Mouse (Mus musculus) G1E (cell line): ENCODE data around the gene Mical3. TPM values are rescaled to one million over a fixed set of nuclear protein-coding genes. Genes with fewer than 3 reads are reported as not detected.

ENCODE experiments used
- ATAC-seq: 2 replicates; pipeline ENCODE4 v1.8.0; 2016; ENCODE audit warnings: mild to moderate bottlenecking; ENCODE audit not compliant: insufficient number of reproducible peaks, poor library complexity, low FRiP score, severe bottlenecking; ENCODE audit errors: extremely low read depth
- DNase-seq: peaks from one replicate; pipeline ENCODE4 v3.0.0; 2012; ENCODE audit warnings: low spot score
- H3K27me3 ChIP-seq: 2 replicates; pipeline ENCODE4 v1.6.1; 2012; ENCODE audit warnings: mild to moderate bottlenecking, low read length, inconsistent platforms; ENCODE audit not compliant: insufficient read depth
- H3K36me3 ChIP-seq: replicated peaks from 2 replicates; pipeline ENCODE3; 2012; ENCODE audit warnings: mild to moderate bottlenecking, inconsistent platforms
- H3K4me1 ChIP-seq: 2 replicates; pipeline ENCODE4 v1.6.1; 2012; ENCODE audit warnings: low read depth, low read length, inconsistent platforms, mixed read lengths; ENCODE audit not compliant: insufficient read depth
- H3K4me3 ChIP-seq: 2 replicates; pipeline ENCODE4 v1.5.1; 2012; ENCODE audit warnings: low read depth, mild to moderate bottlenecking, inconsistent platforms, low read length, moderate library complexity, mixed read lengths
- H3K9me3 ChIP-seq: replicated peaks from 2 replicates; pipeline ENCODE4 v1.6.1; 2012; ENCODE audit warnings: inconsistent platforms
- CTCF ChIP-seq: IDR thresholded peaks from 2 replicates; pipeline ENCODE4 v1.5.1; 2012; ENCODE audit warnings: low read depth, low read length, inconsistent platforms, mixed read lengths
- GATA1 ChIP-seq: IDR thresholded peaks from 2 replicates; pipeline ENCODE4 v1.6.1; 2012; ENCODE audit warnings: borderline replicate concordance, low read length, inconsistent platforms, mixed read lengths
- GATA2 ChIP-seq: IDR thresholded peaks from 2 replicates; pipeline ENCODE4 v1.6.1; 2012; ENCODE audit warnings: low read depth, low read length, inconsistent platforms, borderline replicate concordance
- POLR2AphosphoS5 ChIP-seq: IDR thresholded peaks from 2 replicates; pipeline ENCODE4 v1.6.1; 2012; ENCODE audit warnings: low read depth, low read length, inconsistent platforms; ENCODE audit not compliant: insufficient replicate concordance
- TAL1 ChIP-seq: conservative IDR thresholded peaks from 2 replicates; pipeline ENCODE4 v1.6.1; 2012; ENCODE audit warnings: low read depth, low read length, inconsistent platforms, mixed read lengths
- polyA plus RNA-seq: library from polyadenylated mRNA; stranded (reverse); fragments of >175 nt; gene quantifications from 2 replicates; pipeline ENCODE4 v1.2.3, GENCODE M21; 2012
- total RNA-seq, 2 experiments: library from RNA; stranded (forward) in 1 of 2; stranded (reverse) in 1 of 2; fragments of 200-1000 nt in 1 of 2; fragments of >200 nt in 1 of 2; fragmentation: Nextera tagmentation in 1 of 2; gene quantifications; 2 replicates each; pipeline ENCODE4 v1.2.3; 2014 to 2017

Mical3 gene
- total and polyA plus RNA-seq, 3 experiments, result 20.9 to 109 (median 38.1) TPM

- Histone ChIP-seq H3K4me3 (no peak overlapping the region), H3K36me3 (peaks cover 95% of the 10 kb centered on the region)
- no peak for ATAC-seq
These were observed 131.7 kb downstream of the Mical3 start for GRCm38 (mm10) chr6:120999087-120999486.

GRCm38 (mm10) chr6:120996607-120997006 is 134.2 kb downstream of the Mical3 start:
- peaks cover 3% of the 10 kb centered on the region; the same call in 1 of the 2 replicates for H3K4me1 ChIP-seq
- H3K36me3 ChIP-seq, result peaks cover 96% of the 10 kb centered on the region
- H3K4me3 ChIP-seq, result no peak overlapping the region
- H3K9me3 ChIP-seq, result no peaks in the 10 kb centered on the region
- TF ChIP-seq CTCF (no peak), TAL1 (no peak), GATA2 (no peak), POLR2AphosphoS5 (no peak), GATA1 (no peak)
- DNase-seq (no peak), ATAC-seq (no peak)
- no peaks in the 10 kb centered on the region for H3K27me3 ChIP-seq

More at GRCm38 (mm10) chr6:120999087-120999486, 131.7 kb downstream of the Mical3 start:
- DNase-seq, result no peak
- no peaks in the 10 kb centered on the region for H3K27me3 ChIP-seq
- no peaks in the 10 kb centered on the region for H3K9me3 ChIP-seq
- H3K4me1 ChIP-seq, result no peaks in the 10 kb centered on the region
- no peak for TF ChIP-seq TAL1

GRCm38 (mm10) chr6:120995541-120995940 is 135.3 kb downstream of the Mical3 start:
- H3K4me3 ChIP-seq, result no peak overlapping the region
- ATAC-seq, result no peak
- H3K4me1 ChIP-seq, result peaks cover 3% of the 10 kb centered on the region; the same call in 1 of the 2 replicates
- DNase-seq, result no peak
- H3K36me3 ChIP-seq, result peaks cover 96% of the 10 kb centered on the region
- no peak for TF ChIP-seq POLR2AphosphoS5
- TF ChIP-seq GATA1, result no peak
- TF ChIP-seq GATA2, result no peak
- no peak for TF ChIP-seq TAL1
- TF ChIP-seq CTCF, result no peak
- no peaks in the 10 kb centered on the region for H3K27me3 ChIP-seq
- H3K9me3 ChIP-seq, result no peaks in the 10 kb centered on the region

GRCm38 (mm10) chr6:120991857-120992256 is 138.9 kb downstream of the Mical3 start:
- Histone ChIP-seq H3K27me3 (no peaks in the 10 kb centered on the region), H3K4me3 (no peak overlapping the region), H3K9me3 (no peaks in the 10 kb centered on the region), H3K4me1 (peaks cover 12% of the 10 kb centered on the region), H3K36me3 (peaks cover 98% of the 10 kb centered on the region)
- DNase-seq (no peak), ATAC-seq (no peak)
- TF ChIP-seq CTCF, result no peak
- TF ChIP-seq TAL1, result no peak
- TF ChIP-seq POLR2AphosphoS5, result no peak
- no peak for TF ChIP-seq GATA1
- no peak for TF ChIP-seq GATA2

GRCm38 (mm10) chr6:120987571-120988084 is 143.2 kb downstream of the Mical3 start:
- DNase-seq, result no peak
- ATAC-seq, result no peak
- TF ChIP-seq CTCF, result no peak

GRCm38 (mm10) chr6:120987164-120987563 is 143.6 kb downstream of the Mical3 start:
- TF ChIP-seq TAL1, result no peak
- no peak for TF ChIP-seq GATA2
- no peak for TF ChIP-seq CTCF
- TF ChIP-seq POLR2AphosphoS5, result no peak
- TF ChIP-seq GATA1, result no peak
- Histone ChIP-seq H3K9me3 (no peaks in the 10 kb centered on the region), H3K27me3 (no peaks in the 10 kb centered on the region), H3K36me3 (peaks cover 98% of the 10 kb centered on the region), H3K4me3 (no peak overlapping the region), H3K4me1 (peaks cover 11% of the 10 kb centered on the region)
- ATAC-seq (no peak), DNase-seq (no peak)

More at GRCm38 (mm10) chr6:120987571-120988084, 143.2 kb downstream of the Mical3 start:
- Histone ChIP-seq H3K36me3 (peaks cover 98% of the 10 kb centered on the region), H3K27me3 (no peaks in the 10 kb centered on the region), H3K4me3 (no peak overlapping the region), H3K9me3 (no peaks in the 10 kb centered on the region), H3K4me1 (peaks cover 12% of the 10 kb centered on the region)

- H3K9me3 ChIP-seq, result no peaks in the 10 kb centered on the region
- ATAC-seq, result no peak
- H3K36me3 ChIP-seq, result peaks cover 98% of the 10 kb centered on the region
- no peaks in the 10 kb centered on the region for H3K27me3 ChIP-seq
- H3K4me1 ChIP-seq, result peaks cover 13% of the 10 kb centered on the region
- DNase-seq, result no peak
- no peak overlapping the region for H3K4me3 ChIP-seq
- no peak for TF ChIP-seq GATA2
- no peak for TF ChIP-seq POLR2AphosphoS5
- TF ChIP-seq GATA1, result no peak
- TF ChIP-seq CTCF, result no peak
- TF ChIP-seq TAL1, result no peak
These were observed 144.6 kb downstream of the Mical3 start for GRCm38 (mm10) chr6:120986172-120986571.
